Mouse (Mus musculus) cerebellum, adult 18-20 months (tissue): Measurements from ENCODE around the gene Coro2b.
A peak's percentile ranks its signal among the peaks of the same experiment; 100 is the strongest.

Source experiments
- DNase-seq, 2 experiments: peaks; one replicate each; pipeline ENCODE4 v3.0.0; 2021

Coro2b gene

DNA sequence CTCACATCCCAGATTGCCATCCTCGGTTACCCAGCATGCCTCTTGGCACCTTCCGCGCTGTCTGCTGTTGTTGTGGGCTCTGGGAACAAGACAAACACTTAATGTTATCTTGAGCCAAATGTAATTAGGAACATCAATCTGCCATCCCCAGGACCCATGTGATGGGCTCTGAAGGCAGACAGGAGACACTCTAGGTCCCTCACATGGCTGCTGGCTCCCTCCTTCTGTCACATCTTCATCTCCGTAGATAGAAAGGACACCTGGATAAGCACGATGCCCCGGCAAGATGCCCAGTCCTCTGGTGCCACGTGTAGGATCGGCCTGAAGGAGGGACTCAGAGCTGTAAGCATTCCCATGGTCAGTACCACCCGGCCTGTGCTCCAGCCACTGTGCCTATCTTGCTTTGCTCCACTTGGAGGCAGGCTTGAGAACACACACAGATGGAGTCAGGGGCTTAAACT lies 2.4 kb upstream of the Coro2b start:
- peak; percentile 57 to 65 for DNase-seq

DNA sequence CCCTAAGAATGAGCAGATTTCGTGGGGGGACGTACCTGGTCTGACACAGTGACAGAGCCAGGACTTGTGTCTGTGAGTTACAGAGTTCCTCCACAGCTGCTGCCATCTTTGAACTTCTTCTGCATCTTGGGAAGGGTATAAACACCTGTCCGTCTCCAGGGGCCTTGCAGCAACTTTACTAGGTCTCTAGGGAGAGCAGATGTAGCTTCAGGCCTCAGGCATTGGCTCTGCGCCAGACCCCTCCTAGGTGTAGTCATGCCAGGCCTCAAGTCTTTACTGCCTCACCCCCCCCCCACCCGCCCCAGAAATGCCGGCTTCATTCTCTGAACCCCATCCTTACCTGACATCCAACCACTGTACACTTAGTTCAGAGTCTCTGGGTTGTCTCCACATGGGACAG lies 1.1 kb upstream of the Coro2b start:
- DNase-seq = no peak

DNA sequence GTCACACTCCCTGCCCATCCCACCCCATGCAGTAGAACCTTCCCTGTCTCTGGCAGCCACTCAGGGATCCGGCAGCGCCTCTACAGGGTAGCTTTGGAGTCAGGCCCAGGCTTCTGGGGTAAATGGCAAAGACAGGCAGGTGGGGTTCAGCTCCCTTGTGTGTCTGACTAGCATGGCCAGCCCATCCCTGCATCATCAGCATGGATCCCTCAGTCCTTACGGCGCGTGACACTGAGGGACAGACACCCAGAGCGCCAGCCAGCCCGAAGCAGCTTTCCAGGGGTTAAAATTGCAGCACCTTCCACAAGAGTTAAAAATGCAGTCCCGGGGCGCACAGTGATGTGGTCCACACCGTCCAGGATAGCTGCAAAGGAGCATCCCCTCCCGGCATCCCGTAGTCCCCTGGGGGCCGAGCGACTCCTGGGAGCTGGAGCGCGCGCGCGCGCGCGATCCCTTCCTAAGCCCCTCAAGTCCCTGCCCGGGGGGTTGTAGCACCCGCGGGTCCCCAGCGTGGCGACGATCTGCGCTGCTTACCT lies 657 bp downstream of the Coro2b start:
- peak; percentile 83 to 84 for DNase-seq

DNA sequence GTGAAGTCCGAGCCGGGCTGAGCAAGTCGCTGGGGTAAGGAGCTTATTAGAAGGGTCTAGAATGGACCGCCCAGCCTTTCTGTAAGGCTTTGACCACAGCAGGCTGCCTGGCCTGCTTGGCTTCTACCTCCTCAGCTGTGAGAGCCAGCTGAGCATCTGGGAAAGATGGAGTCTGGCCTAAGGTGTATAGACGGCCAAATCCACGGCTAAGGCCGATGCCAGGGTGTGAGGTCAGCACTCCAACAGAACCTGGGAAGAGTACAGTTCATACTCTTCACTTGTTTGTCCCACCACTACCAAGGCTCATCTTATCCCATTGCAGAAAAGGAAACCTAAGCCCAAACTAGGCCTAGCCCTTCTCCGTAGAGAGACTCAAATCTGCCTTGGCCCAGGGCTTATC lies 1.3 kb downstream of the Coro2b start:
- peak; percentile 67 to 68 for DNase-seq

DNA sequence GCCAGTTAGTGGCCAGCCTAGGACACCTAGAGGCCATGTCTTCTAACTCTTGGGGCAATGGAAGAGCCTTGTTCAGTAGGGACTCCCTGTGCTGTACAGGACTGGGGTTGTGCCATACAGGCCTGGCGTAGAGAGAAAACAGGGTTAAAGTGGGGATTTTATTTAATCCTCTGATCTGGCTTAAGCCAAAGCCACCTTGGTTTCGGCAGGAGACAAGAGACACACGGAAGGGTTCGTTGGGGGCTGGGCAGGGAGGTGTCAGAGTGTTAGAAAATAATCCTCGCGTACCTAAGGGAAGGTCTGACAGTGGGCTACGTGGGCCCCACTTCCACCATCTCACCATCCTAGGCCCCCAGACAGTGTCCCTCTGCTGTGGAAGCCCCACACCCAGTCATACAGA lies 2.2 kb downstream of the Coro2b start:
- no peak for DNase-seq

DNA sequence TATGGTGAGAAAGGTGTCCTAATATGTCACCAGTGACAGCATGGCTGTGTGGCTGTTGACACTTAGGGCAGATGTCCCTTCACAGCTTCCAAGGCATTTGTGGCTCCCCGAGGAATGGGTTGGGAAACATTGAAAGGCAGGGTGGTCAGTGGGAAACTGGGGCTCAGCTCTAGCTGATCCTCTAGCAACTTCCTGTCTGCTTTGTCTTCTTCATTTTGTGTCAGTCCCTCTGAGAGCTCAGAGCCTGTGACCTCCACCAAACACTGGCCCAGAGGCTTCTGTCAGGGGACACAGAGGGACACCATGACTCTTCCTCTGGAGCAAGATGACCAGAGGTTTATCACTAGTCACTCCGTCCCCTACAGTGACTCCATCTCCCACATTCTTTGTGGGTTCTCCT lies 2.7 kb downstream of the Coro2b start:
- DNase-seq = no peak

DNA sequence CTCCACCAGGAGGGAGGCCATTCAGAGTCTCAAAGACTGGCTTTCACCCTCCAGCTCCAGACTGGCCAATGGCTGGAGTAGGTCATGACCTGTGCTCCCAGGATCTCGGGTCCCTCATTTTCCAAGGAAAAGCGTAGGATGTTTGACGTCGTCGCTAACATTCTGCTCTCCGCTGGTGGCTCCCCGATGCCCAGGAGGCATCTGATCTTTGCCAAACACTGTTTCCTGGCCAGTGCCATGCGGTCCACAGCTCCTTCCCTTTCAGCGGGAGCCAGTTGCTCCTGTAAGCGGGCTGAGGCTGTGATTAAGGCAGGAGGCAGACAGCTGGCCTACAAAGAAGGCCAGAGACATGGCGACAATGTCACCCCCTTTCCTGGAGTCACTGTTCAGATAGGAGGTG lies 4.0 kb downstream of the Coro2b start:
- peak in 1 of 2 experiments; percentile 50 for DNase-seq

DNA sequence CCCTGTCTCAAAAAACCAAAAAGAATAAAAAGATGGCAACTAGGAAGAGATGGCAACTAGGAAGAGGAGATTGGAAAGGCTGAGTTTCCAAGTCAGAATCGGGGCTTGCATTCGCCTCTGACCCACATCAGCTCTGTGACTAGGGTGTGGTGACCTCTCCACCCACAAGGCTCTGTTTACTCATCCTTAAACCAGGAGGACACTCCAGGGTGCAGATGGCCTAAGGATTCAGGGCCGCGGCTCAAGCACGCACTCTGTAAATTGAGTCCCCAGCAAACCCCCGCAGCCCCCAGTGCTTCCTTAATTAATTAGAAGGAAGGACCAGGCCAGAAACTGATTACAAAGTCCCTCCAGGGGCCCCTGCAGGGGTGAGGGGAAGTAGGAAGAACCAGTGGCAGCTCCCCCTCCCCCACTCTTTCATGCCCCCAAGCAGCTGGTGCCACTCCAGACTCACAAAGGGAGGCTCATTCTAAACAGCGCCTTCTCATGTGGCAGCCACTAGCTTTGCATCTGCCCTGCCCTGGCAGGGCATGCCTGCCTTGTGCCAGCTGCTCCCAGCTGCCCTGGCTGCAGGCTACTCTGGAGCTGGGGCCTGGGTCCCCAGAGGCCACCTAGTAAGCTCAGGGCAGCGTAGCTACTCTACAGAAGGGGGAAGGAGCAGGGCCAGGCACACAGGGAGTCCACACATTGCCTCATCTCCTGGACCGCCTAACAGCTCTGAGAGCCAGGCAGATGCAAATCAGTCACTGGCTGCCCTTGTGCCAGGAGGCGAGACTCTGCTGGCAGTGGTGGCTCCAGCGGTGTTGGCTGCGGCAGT lies 5.2 kb downstream of the Coro2b start:
- peak in 1 of 2 experiments; percentile 52 for DNase-seq

DNA sequence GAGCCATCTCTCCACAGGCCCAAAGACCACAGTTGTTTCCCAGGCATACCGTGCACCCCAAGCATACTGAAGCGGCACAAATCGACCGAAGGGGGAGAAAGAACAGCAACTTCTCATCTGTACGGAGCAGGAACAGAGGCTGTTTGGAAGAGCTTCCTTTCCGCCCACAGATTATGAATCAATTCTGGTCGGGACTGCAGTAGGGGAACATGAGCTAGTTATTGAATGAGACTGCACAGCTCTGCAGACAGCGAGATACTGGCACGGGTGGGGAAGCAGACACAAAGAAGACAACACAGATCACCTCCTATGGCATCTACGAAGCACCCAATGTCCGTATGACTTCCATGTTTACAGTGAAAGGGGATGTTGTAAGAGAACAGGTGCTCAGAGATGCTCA lies 8.3 kb downstream of the Coro2b start:
- no peak for DNase-seq

DNA sequence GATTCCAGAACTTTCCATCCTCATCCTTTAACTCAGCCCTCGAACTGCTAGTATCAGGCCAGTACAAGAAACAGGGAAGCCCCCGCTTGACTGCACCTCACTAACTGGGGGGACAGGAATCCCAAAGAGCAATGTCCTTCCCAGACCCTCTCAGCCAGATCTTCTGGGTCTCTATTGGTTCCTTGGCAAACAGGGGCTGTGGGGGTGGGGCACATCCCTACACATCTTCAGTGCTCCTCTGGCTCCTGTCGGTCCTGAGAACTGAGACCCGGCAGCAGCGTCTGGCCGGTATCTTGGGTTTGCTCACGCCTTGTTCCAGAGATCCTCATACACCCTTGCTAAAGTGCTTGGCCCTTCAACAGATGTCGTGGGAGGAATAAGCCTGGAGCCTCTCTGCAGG lies 10.0 kb downstream of the Coro2b start:
- DNase-seq = no peak

DNA sequence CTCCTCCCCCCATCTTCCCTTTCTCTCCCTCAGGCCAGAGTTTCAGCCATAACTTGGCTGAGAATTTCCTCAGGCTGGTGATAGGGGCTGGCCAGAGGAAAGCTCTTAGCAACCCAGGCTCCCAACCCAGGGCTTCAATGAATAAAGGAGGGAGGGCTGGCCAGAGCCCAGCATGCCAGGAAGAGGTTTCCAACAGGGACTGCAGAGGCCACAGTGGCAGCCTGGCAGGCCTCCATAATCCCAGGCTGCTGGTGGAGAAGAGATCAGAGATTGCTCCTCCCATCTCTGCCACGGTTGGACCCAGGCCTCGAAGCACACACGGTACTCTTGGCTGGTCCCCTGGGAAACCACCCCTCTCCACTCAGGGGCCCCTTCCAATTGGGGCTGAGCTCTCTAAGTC lies 10.4 kb downstream of the Coro2b start:
- DNase-seq = peak; percentile 83 to 84

DNA sequence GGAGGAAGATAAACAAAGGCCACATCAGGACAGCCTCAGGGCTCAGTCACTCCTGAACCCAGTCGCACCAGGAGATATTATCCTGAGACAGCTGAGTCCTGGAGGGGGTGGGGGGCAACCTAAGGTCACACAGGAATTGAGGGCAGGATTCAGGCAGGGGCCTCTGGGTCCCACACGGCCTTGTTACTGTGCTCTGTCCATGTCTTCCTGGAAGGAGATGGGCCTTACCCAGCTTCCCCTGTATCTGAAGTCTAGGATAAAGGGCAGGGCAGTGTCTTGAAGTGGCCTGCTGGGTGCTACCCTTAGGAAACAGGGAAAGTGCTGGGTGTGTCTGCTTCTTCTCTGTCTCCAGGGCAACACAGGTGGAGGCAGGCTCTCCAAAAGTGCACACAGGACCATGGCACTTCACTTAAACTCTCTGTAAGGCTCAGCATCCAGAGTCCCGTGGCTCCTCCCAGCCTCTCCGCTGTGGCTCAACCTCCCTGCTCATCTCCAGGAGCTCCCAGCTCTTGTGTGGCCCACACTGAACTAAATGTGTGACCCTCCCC lies 12.0 kb downstream of the Coro2b start:
- DNase-seq = no peak

DNA sequence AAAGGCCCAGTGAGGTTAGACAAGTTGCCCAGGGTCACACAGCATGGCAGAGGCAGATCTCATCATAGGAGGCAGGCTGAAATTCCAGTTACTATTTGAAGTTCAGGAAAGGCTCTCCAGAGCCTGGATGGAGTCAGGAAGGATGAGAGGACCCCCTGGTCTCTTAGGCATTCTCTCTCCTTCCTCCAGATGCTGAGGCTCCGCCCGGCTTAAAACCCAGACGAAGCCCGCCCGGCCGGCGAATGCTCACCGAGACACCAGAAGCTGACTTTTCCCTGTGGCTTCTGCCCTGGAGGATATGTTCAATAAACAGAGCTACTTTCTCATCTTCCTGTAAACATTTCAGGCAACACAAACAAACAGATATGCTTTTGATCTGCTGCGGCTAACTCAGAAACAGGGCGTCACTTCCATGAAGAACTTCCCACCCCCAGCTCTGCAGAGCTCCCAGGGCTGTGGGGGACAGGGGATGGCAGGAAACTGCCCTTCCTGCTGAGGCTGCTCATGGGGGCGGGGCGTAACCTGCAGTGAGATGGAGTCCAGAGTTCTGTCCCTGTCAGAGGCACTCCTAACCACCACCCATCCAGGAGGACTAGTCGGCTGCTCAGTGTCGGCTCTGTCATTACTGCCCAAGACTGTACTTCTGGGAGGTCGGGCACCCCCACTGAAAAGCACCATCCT lies 13.9 kb downstream of the Coro2b start:
- peak in 1 of 2 experiments; percentile 45 for DNase-seq

DNA sequence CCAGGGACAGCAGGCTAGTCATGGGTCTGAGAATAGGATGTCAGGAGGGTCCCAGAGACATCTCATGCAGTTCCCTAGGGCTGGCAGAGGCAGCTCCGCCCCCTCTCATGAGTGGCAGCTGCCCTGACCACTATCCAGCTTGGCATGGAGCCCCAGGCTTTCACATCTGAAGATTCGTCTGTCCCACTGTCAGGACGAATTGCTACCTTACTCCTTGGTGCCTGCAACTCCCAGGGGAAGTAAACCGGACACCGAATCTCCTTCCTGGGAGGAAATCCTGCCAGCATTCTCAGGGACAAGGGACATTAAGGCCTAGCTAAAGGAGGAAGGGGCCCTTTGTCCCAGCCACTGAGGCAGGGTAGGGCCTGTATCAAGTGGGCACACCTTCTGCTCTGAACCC lies 14.6 kb downstream of the Coro2b start:
- peak in 1 of 2 experiments; percentile 53 for DNase-seq

DNA sequence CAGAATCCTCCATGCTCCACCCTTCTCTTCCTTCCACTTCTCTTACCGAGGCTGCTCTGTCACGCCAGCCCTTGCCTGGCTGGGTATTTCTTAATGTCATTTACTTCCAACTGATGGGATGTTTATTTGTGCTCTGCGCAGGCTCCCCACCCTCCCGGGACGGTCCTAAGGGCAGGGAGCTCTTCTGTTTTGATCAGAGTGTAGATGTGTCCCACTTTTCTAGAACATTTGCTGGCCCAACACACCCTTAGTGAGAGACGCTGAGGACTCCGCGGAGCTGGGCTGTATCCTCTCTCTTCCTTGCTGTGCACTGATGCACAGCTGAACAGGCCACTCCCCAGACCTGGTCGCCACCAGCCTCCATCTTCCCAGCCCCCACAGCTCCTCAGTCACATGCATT lies 15.3 kb downstream of the Coro2b start:
- DNase-seq = no peak

DNA sequence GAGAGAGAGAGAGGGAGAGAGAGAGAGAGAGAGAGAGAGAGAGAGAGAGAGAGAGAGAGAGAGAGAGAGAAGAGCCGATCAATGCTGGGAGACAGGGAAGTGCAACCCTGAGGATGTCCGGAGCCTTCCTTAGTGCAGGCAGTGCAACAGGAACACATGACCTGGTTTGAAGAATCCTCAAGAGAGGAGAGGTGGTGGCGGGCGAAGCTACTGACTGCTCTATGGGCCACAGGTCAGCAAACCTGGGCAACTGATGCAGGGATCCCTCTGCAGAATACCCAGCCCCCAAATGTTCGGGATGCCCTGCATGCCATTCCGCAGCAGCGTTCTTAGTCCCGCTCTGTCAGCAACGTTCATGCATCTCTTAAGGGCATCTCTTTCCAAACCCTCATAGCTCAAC lies 15.9 kb downstream of the Coro2b start:
- no peak for DNase-seq

DNA sequence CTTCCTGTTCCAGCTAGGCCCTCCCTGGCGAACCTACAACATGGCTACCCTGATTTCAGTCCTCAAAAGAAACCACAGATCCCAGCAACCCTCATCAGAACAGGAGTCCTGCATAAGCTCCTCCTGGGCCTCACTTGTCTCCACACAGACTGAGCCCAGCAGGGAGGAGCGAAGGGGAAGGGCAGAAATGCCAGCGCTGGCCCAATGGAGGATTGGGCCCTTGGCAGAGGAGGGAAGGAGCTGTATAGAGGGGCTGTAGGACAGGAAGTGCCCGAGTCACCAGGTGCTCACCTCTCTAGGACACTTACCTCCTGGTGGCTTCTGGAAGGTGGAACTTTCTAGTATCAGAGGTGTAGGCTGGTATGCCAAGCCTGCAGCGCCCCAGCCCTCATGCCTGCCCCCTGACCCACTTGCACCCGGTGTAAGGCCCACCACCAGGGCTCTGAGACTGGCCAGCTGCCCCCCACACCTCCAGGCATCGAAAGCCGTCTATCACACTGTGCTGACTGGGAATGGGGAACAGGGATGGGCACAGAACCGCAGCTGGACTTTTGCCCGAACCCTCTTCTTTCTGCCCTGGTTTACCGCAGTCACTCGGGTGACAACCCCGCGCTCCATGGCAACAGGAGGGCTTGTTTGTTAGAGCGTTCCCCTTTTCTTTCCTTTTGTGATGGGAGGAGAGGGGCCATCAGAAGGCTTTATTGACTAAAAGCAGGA lies 16.9 kb downstream of the Coro2b start:
- peak; percentile 64 for DNase-seq

DNA sequence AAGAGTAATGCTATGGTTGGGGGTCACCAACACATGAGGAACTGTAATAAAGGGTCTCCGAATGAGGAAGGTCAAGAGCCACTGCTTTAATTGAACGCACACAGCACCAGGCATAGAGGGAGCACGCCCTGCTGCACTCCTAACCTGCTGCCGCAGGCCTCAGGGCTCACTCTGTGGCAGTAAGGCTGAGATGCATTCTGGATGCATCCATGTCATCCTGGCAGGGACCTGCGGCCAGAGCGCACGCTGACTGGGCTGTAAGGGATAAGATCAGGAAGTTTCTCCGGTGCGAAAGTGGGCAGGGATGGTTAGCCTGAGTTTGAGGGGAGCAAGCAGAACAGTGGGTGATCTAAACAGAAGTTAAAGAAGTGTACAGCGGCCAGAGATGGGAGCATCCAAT lies 17.5 kb downstream of the Coro2b start:
- no peak for DNase-seq

DNA sequence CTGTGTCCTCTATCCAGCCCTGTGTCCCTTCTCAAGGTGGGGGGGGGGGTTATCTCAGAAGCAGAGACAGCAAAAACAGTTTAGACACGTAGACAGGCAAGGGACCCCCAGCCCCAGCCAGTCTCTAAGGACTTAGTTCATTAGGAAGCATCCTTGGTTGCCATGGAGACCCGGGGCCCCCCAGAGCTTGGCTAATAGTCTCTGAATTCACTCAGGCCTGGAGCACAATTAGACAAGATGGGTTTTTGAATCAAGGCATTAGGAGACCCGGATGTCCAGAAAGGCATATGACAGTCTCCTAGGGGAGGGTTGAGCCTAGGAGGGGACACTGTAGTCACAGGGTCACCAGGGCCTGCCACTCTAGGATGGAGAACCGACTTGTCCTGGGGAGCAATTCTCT lies 18.3 kb downstream of the Coro2b start:
- no peak for DNase-seq

DNA sequence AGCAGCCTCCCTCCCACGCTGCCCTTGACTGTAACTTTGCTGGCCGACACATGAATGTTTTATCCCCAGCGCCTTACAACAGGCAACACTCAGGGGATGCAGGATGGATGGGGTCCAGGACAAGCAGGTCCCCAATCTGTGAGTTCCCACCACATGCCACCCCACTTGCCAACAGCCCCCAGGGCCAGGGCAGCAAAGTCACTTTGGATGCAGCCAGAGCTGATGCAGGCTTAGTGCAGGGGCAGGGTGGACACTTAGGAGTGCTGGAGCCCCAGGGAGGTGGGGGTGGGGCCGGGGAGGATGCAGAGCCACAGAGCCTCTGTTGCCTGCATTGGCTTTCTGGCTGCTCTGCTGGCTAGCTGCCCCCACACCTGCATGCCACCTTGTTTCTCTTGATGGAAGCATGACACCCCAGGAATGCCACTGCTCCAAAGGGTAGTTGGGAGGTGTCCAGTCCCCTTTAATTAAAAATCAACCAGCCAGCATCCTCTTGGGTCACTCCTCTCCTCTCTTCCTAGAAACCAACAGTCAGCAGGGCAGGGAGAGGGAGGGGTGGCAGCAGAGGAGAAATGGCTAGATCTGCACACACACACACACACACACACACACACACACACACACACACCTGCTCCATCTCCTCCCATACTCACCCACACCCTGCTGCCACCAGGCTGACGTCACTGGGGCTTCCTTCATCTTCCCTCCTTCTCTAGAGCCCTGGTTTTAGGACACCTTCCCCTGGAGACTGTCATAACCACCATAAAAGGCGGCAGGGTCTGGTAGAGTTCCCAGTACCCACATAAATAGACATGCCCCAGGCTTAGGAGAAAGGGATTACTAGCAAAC lies 19.5 kb downstream of the Coro2b start:
- DNase-seq = no peak

DNA sequence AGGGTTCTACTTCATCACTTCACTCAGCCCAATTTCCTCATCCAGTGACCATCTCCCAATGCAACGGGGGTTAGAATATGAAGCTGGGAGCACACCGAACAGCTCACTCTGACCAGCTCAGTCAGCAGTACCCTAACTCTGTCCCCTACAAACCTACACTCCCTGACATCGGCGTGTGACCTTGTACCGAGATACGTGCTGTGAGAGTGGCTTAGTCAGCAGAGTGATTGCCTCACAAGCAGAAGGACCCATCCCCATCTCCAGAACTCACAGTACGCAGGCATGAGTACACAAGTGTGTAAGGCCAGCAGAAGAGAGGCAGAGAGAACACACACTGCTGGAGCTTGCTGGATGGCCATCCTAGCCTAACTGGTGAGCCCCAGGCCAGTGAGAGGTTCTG lies 21.7 kb downstream of the Coro2b start:
- DNase-seq = no peak

DNA sequence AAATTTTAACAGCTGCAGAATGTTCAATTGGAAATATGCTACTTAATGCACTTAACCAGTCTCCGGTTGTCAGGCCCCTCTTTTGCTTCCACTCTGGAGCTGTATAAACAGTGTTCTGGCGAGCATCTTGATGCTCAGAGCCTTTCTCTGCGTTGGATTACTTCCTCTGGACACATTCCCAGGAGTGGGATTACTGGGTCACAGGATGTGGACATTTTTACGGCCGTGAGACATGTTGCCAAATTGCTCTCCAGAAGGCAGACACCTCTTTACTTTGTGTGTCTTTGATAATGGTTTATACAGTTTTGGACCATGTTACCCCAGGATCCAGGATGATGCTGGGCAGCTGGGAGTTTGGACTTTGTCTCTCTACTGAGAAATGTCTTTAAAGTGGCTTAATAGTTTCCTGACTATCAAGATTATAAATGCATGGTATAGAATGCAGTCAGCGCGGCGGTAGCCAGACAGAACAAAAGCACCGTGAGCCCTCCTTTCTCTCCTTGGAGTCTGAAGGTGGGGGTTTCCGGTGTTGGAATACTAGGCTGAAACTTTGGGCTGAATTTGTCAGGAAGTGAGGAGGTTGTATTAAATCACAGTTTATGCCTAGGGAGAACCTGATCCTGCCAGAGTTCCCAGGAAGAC lies 23.2 kb downstream of the Coro2b start:
- DNase-seq = peak; percentile 65 to 71
